Mouse (Mus musculus) kidney, adult 8-10 months (tissue): ENCODE measurements around the gene Dock11.
A peak's percentile ranks its signal among the peaks of the same experiment; 100 is the strongest.

Source experiments
- DNase-seq, 2 experiments: peaks; one replicate each; pipeline ENCODE4 v3.0.0; 2022

Gene Dock11

DNA sequence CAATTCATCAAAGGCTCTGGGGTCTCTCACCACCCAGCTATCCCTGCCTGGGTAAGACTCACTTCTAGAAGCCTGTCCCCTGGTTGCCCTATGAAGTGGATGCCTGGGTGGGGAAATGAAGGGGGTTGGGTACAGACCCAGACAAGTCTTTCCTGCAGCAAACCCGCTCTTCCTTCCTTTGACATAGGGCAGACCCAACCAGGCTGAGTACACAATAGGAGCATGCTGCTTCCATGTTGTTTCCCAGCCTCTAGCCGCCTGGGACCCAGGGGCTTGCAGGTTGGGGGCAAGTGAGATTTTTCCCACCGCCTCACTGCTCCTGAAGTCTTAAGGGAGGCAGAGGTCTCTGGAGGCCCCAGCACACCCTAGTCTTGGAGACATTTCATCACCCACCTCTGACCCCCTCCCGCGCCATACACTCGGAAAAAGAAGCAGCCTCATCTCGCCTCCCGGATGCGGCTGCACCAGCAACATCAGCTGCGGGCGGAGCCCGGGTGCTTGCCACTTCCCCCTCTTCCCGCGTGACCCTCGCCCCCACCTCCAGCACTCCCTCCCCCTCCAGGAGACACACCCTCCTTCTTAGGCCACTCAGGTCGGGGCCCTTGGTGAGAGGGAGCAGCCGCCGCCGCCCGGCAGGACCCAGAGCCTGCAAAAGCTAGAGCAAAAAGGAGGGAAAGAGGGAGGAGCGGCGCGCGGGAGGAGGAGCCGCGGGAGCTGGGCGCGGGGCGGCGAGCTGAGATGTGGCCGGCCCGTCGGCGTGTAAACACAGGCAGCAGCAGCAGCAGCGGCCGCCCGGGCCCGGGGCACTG lies at the start of gene Dock11:
Gene Dock11, plus strand, starts transcription at position 746 of the 809 bp plus-strand sequence.
- DNase-seq: peak; percentile 6 to 19

DNA sequence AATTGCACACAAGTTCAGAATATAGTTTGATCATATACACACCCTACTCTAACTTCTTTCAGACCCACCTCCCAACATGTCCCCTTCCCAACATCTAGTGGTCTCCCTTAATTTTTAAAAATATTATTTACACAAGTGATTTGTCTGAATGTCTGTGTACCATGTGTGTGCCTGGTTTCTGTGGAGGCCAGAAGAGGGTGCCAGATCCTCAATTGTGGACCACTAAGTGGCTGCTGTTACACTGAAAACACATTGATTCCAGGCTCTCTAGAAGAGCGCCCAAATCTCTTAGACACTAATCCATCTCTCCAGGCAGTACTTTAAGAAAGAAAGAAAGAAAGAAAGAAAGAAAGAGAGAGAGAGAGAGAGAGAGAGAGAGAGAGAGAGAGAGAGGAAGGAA lies 8.9 kb upstream of the Dock11 start:
- DNase-seq: no peak

DNA sequence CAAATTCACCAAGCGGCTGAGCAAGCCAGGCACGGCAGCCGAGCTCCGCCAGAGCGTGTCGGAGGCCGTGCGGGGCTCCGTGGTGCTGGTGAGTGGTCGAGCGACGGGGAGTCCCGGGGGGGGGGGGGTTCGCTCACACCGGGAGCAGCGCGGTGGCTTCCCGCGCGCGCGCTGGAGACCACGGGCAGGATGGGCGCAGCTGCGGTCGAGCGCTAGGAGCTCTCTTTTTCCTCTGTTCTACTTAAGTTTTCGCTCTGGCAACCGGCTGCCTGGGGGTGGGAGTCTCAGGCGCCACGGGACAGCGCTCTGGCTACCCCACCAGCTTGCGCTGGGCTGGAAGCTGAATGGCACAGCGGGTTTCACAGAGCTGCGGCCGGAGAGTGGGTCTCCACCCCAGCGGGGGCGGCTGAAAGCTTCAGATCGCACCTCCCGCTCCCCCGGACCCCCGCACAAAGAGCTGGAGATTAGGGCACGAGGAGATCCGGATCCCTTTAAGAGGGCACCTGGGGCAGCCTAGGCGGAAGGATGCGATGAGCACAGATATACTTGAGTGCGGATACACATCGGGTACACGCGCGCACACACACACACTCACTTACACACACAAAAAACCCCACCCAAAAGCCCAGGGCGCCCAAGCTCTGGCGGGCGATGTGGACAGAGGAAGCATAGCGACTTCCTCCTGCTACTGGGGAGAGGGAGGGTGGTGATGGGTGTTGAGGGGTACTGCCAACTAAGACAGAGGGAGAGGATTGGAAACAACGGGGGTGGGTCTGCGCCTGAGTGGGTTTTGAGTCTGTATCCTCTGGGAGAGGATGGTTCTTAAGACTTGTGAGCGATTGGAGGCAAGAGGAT lies 540 bp downstream of the Dock11 start:
- no peak for DNase-seq

DNA sequence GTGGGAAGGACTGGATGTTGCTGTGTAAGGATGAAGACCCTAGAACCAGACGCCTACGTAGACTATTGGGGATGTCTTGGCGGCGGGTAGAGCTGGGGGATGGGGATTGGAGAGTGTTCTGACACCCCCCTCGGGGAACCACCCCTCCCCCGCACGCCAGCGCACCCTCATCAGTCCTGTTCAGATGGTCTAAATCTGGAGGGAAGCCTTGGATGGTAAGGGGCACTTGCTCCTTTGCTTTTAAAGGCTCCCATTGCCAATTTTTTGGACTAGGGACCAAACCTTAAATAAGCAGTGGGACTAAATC lies 1.1 kb downstream of the Dock11 start:
- no peak for DNase-seq

DNA sequence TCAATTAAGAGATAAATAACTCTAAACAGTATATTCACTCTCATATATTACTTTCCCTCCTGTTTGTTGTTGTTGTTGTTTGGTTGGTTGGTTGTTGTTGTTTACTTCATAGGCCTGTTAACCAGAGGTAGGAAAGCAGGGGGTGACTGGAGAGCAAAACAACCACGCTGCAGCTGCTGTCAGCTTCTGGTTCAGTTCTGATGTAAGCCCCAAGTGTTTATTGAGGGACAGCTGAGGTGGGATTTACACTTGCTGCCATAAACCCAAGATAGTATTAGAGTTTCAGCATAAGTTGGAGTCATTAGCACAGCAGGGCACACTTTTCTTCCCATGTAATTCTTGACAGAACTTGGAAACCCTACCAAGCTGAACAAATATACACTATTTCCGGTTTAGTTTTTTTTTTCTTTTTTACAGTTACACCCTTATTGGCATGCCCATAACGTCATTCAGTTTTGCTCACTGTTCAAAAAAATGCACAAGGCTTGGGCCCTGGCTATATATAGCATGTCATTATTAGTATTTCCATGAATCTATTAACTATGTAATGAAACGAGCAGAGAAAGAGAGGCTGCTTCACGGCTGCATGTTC lies 3.0 kb downstream of the Dock11 start:
- no peak for DNase-seq

DNA sequence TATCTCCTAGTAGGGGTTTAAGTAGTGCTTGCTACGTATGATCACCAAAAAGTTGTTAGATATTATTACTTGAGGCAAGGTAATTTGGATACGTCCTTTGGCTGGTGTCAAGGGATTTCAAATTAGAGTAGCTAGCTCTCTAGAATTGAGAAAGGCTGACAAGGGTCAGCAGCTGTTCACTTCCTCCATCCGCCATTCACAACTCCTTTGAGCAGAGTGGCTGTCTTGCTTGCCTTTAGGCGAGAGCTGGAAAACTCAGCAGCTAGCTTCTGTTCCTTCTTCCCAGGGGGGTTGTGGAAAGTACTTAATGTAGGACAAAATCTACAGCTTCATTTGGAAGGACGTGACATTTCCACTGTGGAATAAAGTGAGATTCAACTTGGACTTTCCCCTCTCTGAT lies 3.7 kb downstream of the Dock11 start:
- no peak for DNase-seq

DNA sequence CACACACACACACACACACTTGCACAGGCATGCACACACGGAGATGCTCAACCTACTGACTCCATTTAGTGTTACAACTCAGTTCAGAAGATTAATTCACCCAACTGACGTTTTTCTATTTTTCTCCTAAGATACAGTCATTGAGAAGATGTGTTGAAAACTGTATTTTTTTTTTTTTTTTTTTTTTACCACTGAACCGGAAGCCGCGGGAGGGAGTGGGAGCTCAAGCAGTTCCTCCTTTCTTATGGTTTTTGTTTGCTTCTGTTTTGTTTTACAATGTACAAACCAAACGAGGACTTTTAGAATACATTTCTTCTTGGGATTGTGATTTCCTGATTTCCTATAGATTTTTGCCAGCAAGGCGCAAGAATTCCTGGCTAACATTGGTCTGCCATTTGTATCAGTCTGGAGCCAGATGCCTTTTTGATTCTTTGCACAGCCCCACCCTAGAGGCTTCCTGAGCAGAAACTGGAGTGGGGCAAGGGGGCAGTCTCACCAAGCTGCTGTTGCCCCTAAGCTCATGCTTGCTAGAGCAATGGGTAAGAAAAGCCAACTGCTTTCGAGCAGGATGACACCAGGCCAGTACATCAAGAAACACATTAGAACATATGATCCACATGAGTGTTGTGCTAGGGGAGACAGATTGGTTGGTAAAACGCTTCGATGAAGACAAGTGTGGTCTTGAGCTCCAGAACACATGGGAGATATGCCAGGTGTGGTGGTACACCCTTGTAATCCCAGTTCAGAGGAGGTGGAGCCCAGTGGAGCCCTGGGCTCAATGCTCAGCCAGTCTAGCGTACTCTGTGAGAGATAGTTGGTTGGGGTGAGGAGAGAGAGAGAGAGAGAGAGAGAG lies 9.2 kb downstream of the Dock11 start:
- DNase-seq: no peak

DNA sequence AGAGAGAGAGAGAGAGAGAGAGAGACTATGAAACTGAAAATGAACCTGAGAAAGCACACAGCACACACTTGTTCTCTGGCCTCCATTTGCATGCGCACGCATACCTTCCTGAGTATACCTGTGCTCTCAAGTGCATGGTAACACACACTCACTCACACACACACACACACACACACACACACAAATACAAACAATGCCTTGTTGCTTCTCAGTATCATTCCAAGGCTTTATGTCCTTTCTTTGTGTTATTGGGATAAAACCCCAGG lies 9.8 kb downstream of the Dock11 start:
- no peak for DNase-seq

DNA sequence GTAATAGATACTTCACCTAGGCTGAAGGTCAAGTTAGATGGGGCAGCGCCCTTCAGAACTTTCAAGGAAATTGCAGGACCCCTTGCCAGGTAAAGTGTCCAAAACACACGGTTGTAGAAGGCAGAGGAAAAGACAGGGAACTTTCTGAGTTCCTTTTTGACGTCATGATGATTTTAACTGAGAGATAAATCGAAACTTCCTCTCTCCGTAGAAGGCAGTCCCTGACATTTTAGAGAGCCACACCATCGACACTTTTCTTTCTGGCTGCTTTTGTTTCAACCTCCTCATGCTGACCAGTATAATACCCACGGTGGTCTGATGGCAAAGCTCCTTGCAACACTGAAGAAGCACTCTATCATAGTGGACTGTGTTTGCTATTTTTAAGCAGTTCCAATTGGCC lies 15.7 kb downstream of the Dock11 start:
- DNase-seq: no peak

DNA sequence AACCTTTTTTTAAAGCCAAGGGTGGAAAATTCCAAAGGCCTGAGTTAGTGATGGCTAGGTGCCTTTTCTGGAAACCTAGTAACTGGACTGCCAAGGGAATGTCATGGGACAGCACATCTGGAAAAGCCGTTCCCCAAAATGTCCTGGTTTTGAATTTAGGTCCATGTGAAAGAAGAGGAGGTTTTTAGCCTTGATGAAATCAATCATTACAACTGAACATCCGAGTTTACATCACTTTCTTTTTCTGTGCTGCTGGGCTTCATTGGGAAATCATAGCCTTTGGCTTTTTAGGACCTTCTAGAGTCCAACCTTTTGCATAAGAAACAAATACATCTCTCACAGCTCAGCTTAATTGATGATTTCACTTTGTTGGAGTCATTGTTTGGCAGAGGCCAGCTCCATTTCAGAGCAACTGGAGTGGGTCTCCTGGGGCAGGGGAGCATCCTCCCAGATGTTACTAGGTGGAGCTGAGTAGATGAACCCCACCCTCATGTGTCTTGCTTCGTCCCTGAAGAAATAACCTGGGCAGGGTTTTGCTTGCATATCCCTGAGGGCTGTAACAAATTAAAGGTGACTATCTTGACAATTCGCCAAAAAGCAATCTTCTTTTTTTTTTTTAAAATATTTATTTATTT lies 18.2 kb downstream of the Dock11 start:
- DNase-seq: no peak

DNA sequence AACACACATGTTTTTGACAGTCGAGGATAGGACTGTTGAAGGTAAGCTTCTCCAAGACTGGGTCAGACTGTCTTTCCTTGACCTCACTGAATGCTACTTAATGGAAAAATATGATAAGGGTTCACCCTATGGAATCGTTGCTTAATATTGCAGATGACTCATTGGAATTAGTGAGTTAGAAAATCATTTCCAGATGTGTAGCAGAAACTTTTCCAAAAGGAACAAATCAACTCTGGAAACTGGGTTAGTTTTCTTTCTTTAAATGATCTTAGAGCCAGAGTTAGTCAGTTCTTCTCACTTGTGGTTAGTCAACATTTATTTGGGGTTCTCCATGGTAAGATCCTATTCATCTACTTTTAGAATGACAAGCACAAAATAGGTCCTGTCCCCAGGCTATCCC lies 30.9 kb downstream of the Dock11 start:
- no peak for DNase-seq

DNA sequence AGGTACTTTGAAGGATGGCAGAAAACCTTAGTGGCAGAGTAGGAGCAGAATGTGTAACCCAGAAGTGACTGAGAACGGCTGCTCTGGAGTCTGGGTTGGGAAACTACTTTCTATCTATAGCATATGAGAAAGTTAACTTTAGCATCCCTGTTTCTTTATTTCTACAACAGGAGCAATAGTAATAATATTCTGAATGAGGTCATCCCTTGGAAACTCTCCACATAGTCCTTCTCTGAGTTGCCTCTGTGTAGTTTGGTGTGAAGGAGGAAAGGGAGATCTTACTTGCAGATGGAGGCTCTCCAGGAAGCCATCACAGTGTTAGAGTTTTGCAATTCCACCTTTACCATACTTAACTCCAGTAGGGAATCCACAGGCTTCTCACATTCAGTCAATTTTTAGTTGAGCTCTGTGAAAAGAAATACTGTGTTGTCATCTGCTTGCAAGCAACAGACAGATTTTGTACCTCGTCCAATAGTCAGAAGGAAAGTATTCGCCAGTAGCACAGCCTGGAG lies 31.5 kb downstream of the Dock11 start:
- DNase-seq: no peak

DNA sequence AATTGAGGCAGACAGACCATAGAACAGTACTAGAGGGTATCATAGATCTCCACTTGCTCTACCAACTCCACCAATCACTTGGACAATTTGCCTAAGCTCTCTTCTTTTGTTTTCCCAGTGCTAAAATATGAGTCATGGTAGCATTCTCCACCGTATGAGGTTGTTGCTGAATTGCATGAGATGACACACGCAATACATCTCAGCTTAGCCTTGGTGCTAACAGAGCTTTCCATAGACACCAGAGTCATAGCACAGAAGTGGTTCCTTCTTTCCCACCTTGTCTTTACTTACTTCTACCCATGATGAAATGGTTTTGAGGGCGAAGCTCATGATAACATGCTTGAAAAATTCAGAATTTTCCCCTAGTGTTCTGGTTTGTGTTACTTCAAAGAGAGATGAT lies 33.3 kb downstream of the Dock11 start:
- no peak for DNase-seq

DNA sequence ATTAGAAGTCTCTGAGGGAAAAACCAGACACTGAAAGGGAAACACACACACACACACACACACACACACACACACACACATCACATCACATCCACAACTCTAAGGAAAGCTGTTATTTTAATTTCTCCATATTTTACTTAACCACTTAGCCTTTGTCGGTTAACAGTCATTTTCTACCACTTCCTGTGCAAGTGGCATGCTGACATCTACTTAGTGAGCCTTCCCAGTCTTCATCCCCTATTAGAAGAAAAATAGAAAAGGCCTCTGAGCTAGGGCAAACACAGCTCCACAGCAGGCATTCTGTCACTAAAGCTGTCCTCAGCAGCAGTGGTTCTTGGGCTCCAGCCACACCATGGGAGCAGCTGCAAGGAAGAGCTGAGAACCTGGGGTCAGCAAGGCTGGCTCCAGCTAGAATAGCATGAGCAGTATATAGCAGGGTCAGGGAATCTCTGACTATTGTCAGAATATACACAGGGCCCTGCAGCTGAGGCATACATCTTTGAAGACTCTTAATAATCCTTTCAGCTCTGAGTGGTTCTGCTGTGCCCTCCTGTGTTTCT lies 36.2 kb downstream of the Dock11 start:
- no peak for DNase-seq

DNA sequence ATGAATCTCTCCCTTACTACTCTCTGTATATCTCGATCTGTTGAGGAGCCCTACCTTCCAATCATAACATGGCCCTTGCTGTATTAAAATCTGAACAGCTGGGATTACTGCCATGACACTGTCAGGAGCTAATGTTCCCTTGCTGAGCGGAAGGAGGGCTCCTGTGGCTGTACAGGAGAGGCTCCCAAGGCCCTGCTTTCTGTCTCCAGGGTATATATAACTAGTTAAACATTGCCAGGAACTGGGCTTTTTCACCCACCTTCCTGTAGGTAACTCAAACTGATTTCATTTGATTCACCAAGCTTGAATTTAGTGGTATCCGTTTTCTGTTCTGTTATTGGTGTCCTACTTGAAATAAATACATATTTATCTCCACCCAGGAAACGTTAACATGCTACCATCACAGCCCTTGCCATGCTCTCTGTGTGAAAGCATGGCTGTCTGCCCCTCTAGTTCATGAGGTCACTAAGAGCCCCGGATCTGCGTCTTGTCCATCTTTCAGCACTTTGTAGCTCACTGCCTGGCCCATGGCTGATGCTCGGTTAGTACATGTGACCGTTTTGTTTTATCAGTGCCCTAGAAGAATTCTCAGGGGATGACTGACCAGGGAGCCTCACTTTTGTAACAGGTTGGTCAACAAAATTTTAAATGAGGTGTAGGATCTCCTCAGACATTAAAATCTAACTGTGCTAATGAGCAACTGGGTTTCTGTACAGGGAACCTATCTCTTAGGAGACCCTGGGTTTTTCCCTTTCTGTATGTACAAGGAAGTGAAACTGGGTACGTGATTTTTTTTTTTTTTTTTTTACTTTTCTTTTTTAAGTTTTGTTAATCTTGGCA lies 41.7 kb downstream of the Dock11 start:
- DNase-seq: no peak

DNA sequence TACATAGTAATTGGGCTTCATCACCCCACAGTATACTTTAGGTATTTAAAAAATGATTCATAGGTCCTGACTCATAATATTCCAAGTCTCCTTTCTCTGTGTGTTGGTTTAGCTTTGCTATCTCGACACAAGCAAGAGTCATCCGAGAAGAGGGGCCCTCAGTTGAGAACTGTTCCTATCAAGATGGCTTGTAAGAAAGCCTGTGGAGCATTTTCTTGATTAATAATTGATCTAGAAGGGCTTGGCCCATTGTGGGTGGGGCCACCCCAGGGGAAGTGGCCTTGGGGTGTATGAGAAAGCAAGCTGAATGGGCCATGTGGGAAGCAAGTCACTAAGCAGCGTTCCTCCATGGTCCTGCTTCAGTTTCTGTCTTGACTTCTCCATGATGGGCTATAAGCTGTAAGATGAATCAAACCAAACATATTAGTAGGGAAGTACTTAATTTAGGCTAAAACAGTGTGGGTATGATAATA lies 42.3 kb downstream of the Dock11 start:
- no peak for DNase-seq

DNA sequence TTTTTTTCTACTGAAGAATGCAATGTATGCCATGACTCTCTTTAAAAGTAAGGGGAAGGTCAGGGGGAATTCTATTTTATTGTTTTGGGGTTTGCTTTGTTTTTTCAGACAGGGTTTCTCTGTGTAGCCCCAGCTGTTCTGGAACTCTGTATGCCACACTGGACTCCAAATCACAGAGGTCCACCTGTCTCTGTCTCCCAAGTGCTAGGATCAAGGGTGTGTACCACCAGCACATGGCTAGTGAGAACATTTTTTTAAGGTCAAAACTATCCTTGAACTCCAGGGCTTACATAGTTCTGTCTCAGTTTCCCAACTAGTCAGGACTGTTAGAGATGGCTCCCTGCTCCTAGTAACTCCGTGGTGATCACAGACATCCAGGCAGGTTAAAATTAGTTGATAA lies 43.3 kb downstream of the Dock11 start:
- DNase-seq: no peak

DNA sequence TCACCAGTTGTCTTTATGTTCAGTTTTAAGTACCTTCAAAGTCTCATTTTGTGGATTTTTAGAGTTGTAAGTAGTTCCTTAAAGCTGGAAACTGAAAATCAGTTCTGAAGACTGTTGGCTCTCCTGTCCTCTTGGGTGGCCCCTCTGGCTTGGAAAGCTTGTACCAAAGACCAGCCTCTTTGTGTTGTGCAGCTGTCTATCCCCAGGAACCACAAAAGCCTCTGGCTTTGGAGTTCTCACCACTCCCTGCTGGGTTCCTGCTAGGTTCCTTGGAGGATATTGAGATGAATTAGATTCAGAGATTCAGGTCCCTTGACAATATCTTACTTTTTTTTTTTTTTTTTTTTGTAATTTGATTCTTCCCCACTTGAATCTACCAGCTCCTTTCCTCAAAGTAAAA lies 44.3 kb downstream of the Dock11 start:
- DNase-seq: no peak

DNA sequence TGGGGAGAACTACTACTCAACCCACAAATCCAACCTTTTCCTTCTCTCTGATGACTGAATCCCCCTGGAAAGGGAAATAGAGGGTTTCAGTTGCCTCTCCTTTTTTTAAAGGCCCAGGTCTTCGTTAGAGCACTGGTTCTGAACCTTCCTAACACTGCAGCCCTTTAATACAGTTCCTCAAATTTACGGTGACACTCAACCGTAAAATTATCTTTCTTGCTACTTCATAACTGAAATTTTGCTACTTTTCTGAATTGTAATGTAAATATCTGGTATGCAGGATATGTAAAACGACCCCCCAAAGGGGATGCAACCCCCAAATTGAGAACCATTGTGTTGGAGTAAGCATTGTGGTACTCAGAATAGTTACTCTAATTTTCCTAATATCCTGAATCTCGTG lies 49.5 kb downstream of the Dock11 start:
- DNase-seq: no peak

DNA sequence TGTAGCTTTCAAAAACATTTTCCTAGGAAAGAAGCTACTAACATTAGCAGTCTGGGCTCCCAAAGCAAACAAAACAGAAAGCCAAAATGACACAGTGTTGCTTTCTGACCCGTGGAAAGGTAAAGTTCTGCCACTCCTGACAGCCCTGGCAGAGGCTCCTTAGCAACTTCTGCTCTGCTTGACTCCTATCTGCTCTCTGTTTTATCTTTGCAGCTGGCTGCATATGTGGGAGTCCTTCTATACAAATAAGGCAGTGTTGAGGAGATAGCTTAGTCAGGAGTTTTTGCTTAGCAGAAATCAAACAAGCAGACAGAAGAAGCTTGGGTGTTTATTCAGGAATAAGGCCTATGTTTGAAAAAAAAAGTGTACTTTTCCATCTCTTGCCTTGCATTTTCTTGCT lies 57.8 kb downstream of the Dock11 start:
- DNase-seq: no peak

DNA sequence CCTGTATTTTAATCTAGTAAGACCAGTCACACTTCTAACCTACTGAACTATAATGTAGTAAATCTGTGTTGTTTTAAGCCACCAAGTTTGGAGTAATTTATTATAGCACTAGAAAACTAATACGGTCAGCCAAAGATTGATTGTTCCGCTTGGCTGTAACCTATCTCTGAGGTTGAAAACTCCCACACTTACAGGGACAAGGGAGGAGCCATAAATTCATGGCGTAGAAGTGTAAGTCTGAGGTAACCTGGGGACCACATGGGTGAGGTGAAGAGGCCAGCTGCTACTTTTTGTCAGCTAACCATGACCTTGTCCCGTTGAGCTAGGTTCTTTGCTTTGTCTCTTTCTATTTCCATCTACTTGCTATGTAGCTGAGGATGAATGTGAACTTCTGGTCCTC lies 61.5 kb downstream of the Dock11 start:
- DNase-seq: no peak
